Mouse (Mus musculus): ENCODE measurements at regions not wholly inside any gene's neighbourhood (a gene's known extent, or its start where the extent isn't known, plus 50 kb on each side); places are given as distances from the start of the nearest gene placed in this dataset.

DNA sequence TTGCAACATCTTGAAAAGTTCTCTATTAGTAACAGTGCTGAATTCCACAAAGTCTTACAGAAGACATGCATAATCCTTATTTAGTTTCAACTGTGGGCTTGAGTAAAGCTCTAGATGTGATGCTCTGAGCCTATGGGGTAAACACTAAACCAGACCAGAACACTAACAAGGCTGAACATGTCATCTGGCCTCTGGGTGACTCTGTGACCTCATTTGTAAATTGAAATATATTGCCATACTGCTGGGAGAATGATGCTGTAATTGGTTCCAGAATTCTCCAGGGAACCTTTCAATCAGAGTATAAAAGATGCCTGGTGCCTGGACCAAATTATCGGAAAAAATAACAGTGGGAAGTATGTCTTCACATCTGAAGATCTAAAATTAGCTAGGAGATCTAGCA lies 309.9 kb upstream of the Megf9 start:
- no peaks in the 10 kb centered on the region for H3K27me3 ChIP-seq (ENCODE audit: insufficient read depth, low read length)
- H3K4me3 ChIP-seq (ENCODE audit: low read depth, low read length), result no peak overlapping the region
- DNase-seq (no peak), ATAC-seq (no peak)
- 65% methylated on average over 1 of the region's 1 CpGs for WGBS (ENCODE audit: insufficient replicate concordance)
- H3K4me1 ChIP-seq (ENCODE audit: insufficient read depth), result no peaks in the 10 kb centered on the region
- H3K4me2 ChIP-seq (ENCODE audit: low read depth, low read length), result no peak overlapping the region
- H3K36me3 ChIP-seq (replicated peaks; ENCODE audit: insufficient read depth, low read length), result no peaks in the 10 kb centered on the region
- H3K27ac ChIP-seq (ENCODE audit: low read depth), result no peak overlapping the region
- no peak for TF ChIP-seq EP300 (IDR thresholded peaks at IDR 0.05; ENCODE audit: low read depth)
- H3K9me3 ChIP-seq (ENCODE audit: low read length), result no peaks in the 10 kb centered on the region
- H3K9ac ChIP-seq (replicated peaks), result no peak overlapping the region

DNA sequence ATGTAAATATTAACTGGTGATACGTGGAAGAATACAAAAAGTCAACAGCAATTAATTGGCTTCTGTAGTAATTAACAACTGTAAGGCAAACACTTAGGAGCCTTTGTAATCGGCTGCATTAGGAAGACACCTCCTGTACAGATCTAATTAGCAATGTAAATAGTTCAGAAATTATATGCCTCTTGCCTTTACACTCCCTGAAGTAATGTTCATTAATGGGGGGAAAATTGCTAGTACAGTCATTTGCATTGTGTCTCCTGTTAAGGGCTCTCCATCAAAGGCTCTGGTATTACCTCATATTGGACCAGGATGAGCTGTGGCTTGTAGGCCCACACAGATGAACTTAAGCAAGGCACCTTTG lies 276.1 kb upstream of the Megf9 start:
- Histone ChIP-seq H3K4me1 (ENCODE audit: insufficient read depth) (no peaks in the 10 kb centered on the region), H3K4me2 (ENCODE audit: low read depth, low read length) (no peak overlapping the region), H3K36me3 (replicated peaks; ENCODE audit: insufficient read depth, low read length) (no peaks in the 10 kb centered on the region), H3K9me3 (ENCODE audit: low read length) (0 out of 2 replicates have a peak, but pooled peaks cover 2% of the 10 kb centered on the region), H3K9ac (replicated peaks) (no peak overlapping the region), H3K27me3 (ENCODE audit: insufficient read depth, low read length) (no peaks in the 10 kb centered on the region), H3K27ac (ENCODE audit: low read depth) (no peak overlapping the region), H3K4me3 (ENCODE audit: low read depth, low read length) (no peak overlapping the region)
- DNase-seq, result no peak
- ATAC-seq, result no peak
- TF ChIP-seq EP300 (IDR thresholded peaks at IDR 0.05; ENCODE audit: low read depth), result no peak
- no peak for TF ChIP-seq CTCF (IDR thresholded peaks at IDR 0.05; ENCODE audit: low read depth)
- 67% methylated on average over 2 of the region's 2 CpGs for WGBS (ENCODE audit: insufficient replicate concordance)

- H3K4me1 ChIP-seq (ENCODE audit: insufficient read depth), result no peaks in the 10 kb centered on the region
- H3K4me3 ChIP-seq (ENCODE audit: low read depth, low read length), result no peak overlapping the region
- H3K9ac ChIP-seq (replicated peaks), result no peak overlapping the region
- DNase-seq, result no peak
- no peak overlapping the region for H3K27ac ChIP-seq (ENCODE audit: low read depth)
- H3K9me3 ChIP-seq (ENCODE audit: low read length), result 0 out of 2 replicates have a peak, but pooled peaks cover 2% of the 10 kb centered on the region
- H3K36me3 ChIP-seq (replicated peaks; ENCODE audit: insufficient read depth, low read length), result no peaks in the 10 kb centered on the region
- no peak for TF ChIP-seq EP300 (IDR thresholded peaks at IDR 0.05; ENCODE audit: low read depth)
- no peak for TF ChIP-seq CTCF (IDR thresholded peaks at IDR 0.05; ENCODE audit: low read depth)
- no peak for ATAC-seq
- no peak overlapping the region for H3K4me2 ChIP-seq (ENCODE audit: low read depth, low read length)
- H3K27me3 ChIP-seq (ENCODE audit: insufficient read depth, low read length), result no peaks in the 10 kb centered on the region
These were observed 275.6 kb upstream of the Megf9 start for GRCm38 (mm10) chr4:70810311-70810955.

DNA sequence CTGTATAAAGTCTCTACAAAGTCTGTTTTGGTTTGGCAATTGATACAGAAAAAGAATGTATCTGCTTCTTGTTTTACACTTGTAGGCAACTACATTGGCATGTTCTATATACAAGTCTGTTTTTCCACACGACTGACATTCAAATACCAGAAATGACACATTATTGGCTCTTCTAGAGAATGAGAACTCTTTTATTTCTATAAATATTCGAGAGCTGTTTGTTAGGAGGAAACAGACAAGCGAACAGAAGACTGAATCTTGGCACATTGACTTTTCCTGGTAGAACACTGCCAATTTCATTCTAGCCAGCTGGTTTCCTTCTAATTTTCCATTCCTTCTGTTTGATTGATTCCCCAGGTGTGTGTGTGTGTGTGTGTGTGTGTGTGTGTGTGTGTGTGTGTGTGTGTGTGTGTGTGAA lies 270.1 kb upstream of the Megf9 start:
- no peak for ATAC-seq
- no peak overlapping the region for H3K9ac ChIP-seq (replicated peaks)
- 53% methylated on average over 3 of the region's 3 CpGs for WGBS (ENCODE audit: insufficient replicate concordance)
- no peaks in the 10 kb centered on the region for H3K36me3 ChIP-seq (replicated peaks; ENCODE audit: insufficient read depth, low read length)
- no peaks in the 10 kb centered on the region for H3K4me1 ChIP-seq (ENCODE audit: insufficient read depth)
- TF ChIP-seq CTCF (IDR thresholded peaks at IDR 0.05; ENCODE audit: low read depth) (no peak), EP300 (IDR thresholded peaks at IDR 0.05; ENCODE audit: low read depth) (no peak)
- no peak overlapping the region for H3K27ac ChIP-seq (ENCODE audit: low read depth)
- DNase-seq, result no peak
- H3K4me3 ChIP-seq (ENCODE audit: low read depth, low read length), result no peak overlapping the region
- H3K4me2 ChIP-seq (ENCODE audit: low read depth, low read length), result no peak overlapping the region
- no peaks in the 10 kb centered on the region for H3K9me3 ChIP-seq (ENCODE audit: low read length)
- H3K27me3 ChIP-seq (ENCODE audit: insufficient read depth, low read length), result no peaks in the 10 kb centered on the region

DNA sequence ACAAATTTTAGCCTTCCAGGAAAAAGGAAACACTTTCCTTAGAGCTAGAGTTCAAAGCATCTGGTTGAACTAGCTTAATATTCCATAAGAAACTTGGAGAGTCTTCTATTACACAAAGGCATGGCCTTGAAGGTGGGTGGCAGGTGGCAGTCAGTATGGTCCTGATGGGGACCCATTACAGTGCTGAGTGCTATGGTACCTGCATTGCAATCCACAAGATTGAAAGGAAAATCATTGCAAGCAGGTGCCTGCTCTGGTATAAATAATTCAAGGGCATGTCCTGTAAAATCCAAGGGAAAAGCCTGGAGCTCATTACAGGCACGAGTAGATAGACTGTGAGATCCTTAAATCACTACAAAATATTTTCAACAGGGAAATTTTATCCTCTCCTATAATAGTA lies 263.7 kb upstream of the Megf9 start:
- Histone ChIP-seq H3K4me1 (ENCODE audit: insufficient read depth) (no peaks in the 10 kb centered on the region), H3K9me3 (ENCODE audit: low read length) (no peaks in the 10 kb centered on the region), H3K27ac (ENCODE audit: low read depth) (no peak overlapping the region), H3K36me3 (replicated peaks; ENCODE audit: insufficient read depth, low read length) (no peaks in the 10 kb centered on the region), H3K9ac (replicated peaks) (no peak overlapping the region), H3K27me3 (ENCODE audit: insufficient read depth, low read length) (no peaks in the 10 kb centered on the region), H3K4me3 (ENCODE audit: low read depth, low read length) (no peak overlapping the region), H3K4me2 (ENCODE audit: low read depth, low read length) (no peak overlapping the region)
- ATAC-seq, result no peak
- TF ChIP-seq CTCF (IDR thresholded peaks at IDR 0.05; ENCODE audit: low read depth), result no peak
- TF ChIP-seq EP300 (IDR thresholded peaks at IDR 0.05; ENCODE audit: low read depth), result no peak
- WGBS (ENCODE audit: insufficient replicate concordance), result 52% methylated on average over 1 of the region's 1 CpGs
- no peak for DNase-seq

- Histone ChIP-seq H3K9ac (replicated peaks) (no peak overlapping the region), H3K9me3 (ENCODE audit: low read length) (no peaks in the 10 kb centered on the region), H3K4me2 (ENCODE audit: low read depth, low read length) (no peak overlapping the region), H3K27ac (ENCODE audit: low read depth) (no peak overlapping the region), H3K4me3 (ENCODE audit: low read depth, low read length) (no peak overlapping the region), H3K4me1 (ENCODE audit: insufficient read depth) (no peaks in the 10 kb centered on the region), H3K27me3 (ENCODE audit: insufficient read depth, low read length) (no peaks in the 10 kb centered on the region), H3K36me3 (replicated peaks; ENCODE audit: insufficient read depth, low read length) (no peaks in the 10 kb centered on the region)
- 78% methylated on average over 3 of the region's 3 CpGs for WGBS (ENCODE audit: insufficient replicate concordance)
- DNase-seq (no peak), ATAC-seq (no peak)
- no peak for TF ChIP-seq EP300 (IDR thresholded peaks at IDR 0.05; ENCODE audit: low read depth)
- no peak for TF ChIP-seq CTCF (IDR thresholded peaks at IDR 0.05; ENCODE audit: low read depth)
These were observed 263.1 kb upstream of the Megf9 start for GRCm38 (mm10) chr4:70797935-70798334.

GRCm38 (mm10) chr4:70783487-70783886 lies 248.7 kb upstream of the Megf9 start:
- ATAC-seq, result no peak
- no peak for TF ChIP-seq EP300 (IDR thresholded peaks at IDR 0.05; ENCODE audit: low read depth)
- no peak for TF ChIP-seq CTCF (IDR thresholded peaks at IDR 0.05; ENCODE audit: low read depth)
- no peak overlapping the region for H3K4me3 ChIP-seq (ENCODE audit: low read depth, low read length)
- no peaks in the 10 kb centered on the region for H3K4me1 ChIP-seq (ENCODE audit: insufficient read depth)
- H3K9me3 ChIP-seq (ENCODE audit: low read length), result no peaks in the 10 kb centered on the region
- H3K27me3 ChIP-seq (ENCODE audit: insufficient read depth, low read length), result no peaks in the 10 kb centered on the region
- WGBS (ENCODE audit: insufficient replicate concordance), result 41% methylated on average over 2 of the region's 2 CpGs
- no peak overlapping the region for H3K27ac ChIP-seq (ENCODE audit: low read depth)
- DNase-seq, result no peak
- H3K4me2 ChIP-seq (ENCODE audit: low read depth, low read length), result no peak overlapping the region
- H3K9ac ChIP-seq (replicated peaks), result no peak overlapping the region
- no peaks in the 10 kb centered on the region for H3K36me3 ChIP-seq (replicated peaks; ENCODE audit: insufficient read depth, low read length)
